Mouse (Mus musculus) liver, embryonic 12.5 days (tissue): ENCODE results near the gene Ikzf3. TPM values are rescaled to one million over a fixed set of nuclear protein-coding genes. Genes with fewer than 3 reads are reported as not detected.

Source experiments
- ATAC-seq: fragments of 200-750 bp; cut with Nextera tagmentation; 2 replicates; pipeline ENCODE4 v1.8.0; 2017; ENCODE audit warnings: moderate number of reproducible peaks, mild to moderate bottlenecking, moderate library complexity
- H3K27ac ChIP-seq: fragments of 300-500 bp; sonication (generic); 2 replicates; pipeline ENCODE4 v1.5.1; 2016; ENCODE audit warnings: mild to moderate bottlenecking
- H3K27me3 ChIP-seq: fragments of 300-500 bp; sonication (generic); replicated peaks from 2 replicates; pipeline ENCODE4 v1.6.1; 2016; ENCODE audit warnings: mild to moderate bottlenecking, moderate library complexity
- H3K36me3 ChIP-seq: fragments of 300-500 bp; sonication (generic); 2 replicates; pipeline ENCODE4 v1.6.1; 2016; ENCODE audit warnings: mild to moderate bottlenecking, moderate library complexity
- H3K4me1 ChIP-seq: fragments of 300-500 bp; sonication (generic); 2 replicates; pipeline ENCODE4 v1.6.1; 2016
- H3K4me2 ChIP-seq: fragments of 300-500 bp; sonication (generic); 2 replicates; pipeline ENCODE4 v1.6.1; 2016; ENCODE audit warnings: mild to moderate bottlenecking, moderate library complexity
- H3K4me3 ChIP-seq: fragments of 300-500 bp; sonication (generic); 2 replicates; pipeline ENCODE4 v1.5.1; 2016; ENCODE audit warnings: mild to moderate bottlenecking, moderate library complexity
- H3K9ac ChIP-seq: fragments of 300-500 bp; sonication (generic); 2 replicates; pipeline ENCODE4 v1.6.1; 2016; ENCODE audit warnings: mild to moderate bottlenecking, moderate library complexity
- H3K9me3 ChIP-seq: fragments of 300-500 bp; sonication (generic); replicated peaks from 2 replicates; pipeline ENCODE4 v1.6.1; 2016; ENCODE audit warnings: mild to moderate bottlenecking, moderate library complexity
- WGBS: fragments of 180-500 bp; shearing (Covaris S2); methylation state at CpG from one replicate; pipeline ENCODE4 v1.1.7; 2016; ENCODE audit not compliant: insufficient replicate concordance; 5-methylcytosine and 5-hydroxymethylcytosine counted together
- polyA plus RNA-seq: library from polyadenylated mRNA; unstranded; fragments of >200 nt; fragmentation: Nextera tagmentation; extraction: Ambion mirVana; gene quantifications from 2 replicates; pipeline ENCODE4 v1.2.1, GENCODE M21; 2016

The Ikzf3 gene
- polyA plus RNA-seq, 1 experiment from 2014 or later, result 0.12 TPM

- Histone ChIP-seq H3K9ac (no peak overlapping the region), H3K4me3 (no peak overlapping the region), H3K36me3 (no peaks in the 10 kb centered on the region), H3K4me2 (no peak overlapping the region), H3K27ac (no peak overlapping the region), H3K27me3 (peaks cover 72% of the 10 kb centered on the region), H3K9me3 (no peaks in the 10 kb centered on the region), H3K4me1 (peaks cover 9% of the 10 kb centered on the region; the same call in 1 of the 2 replicates)
- 64% methylated on average over 1 of the region's 1 CpGs for WGBS
- no peak for ATAC-seq
Observed at GRCm38 (mm10) chr11:98543414-98543813, 2.4 kb downstream of the Ikzf3 start.

DNA sequence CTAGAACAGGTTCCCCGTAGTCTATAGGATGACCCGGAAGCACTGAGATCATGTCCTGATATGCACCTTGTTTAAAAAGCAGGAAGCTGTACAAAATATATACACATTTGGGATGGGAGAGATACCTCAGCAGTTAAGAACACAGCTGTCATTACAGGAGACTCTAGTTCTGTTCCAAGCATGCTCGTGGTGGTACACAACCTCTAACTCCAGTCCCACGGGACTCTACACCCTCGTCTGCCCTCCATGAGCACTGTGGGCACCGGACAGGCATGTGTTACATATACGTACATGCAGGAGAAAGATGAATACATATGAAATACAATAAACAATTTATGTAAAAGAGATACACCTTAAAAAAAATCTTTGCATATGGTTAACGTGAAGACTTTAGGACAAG is 3.3 kb downstream of the Ikzf3 start:
- no peak for ATAC-seq
- H3K9me3 ChIP-seq, result no peaks in the 10 kb centered on the region
- H3K9ac ChIP-seq, result no peak overlapping the region
- 57% methylated on average over 8 of the region's 8 CpGs for WGBS
- peaks cover 64% of the 10 kb centered on the region for H3K27me3 ChIP-seq
- no peak overlapping the region for H3K27ac ChIP-seq
- H3K4me2 ChIP-seq, result no peak overlapping the region
- no peaks in the 10 kb centered on the region for H3K36me3 ChIP-seq
- H3K4me3 ChIP-seq, result no peak overlapping the region
- peaks cover 9% of the 10 kb centered on the region; the same call in 1 of the 2 replicates for H3K4me1 ChIP-seq

- Histone ChIP-seq H3K4me1 (peaks cover 1% of the 10 kb centered on the region; the same call in 1 of the 2 replicates), H3K4me3 (no peak overlapping the region), H3K27me3 (peaks cover 41% of the 10 kb centered on the region), H3K9ac (no peak overlapping the region), H3K4me2 (no peak overlapping the region), H3K36me3 (no peaks in the 10 kb centered on the region), H3K27ac (no peak overlapping the region), H3K9me3 (no peaks in the 10 kb centered on the region)
- 68% methylated on average over 5 of the region's 5 CpGs for WGBS
- ATAC-seq, result no peak
Observed at GRCm38 (mm10) chr11:98540319-98540718, 5.5 kb downstream of the Ikzf3 start.

DNA sequence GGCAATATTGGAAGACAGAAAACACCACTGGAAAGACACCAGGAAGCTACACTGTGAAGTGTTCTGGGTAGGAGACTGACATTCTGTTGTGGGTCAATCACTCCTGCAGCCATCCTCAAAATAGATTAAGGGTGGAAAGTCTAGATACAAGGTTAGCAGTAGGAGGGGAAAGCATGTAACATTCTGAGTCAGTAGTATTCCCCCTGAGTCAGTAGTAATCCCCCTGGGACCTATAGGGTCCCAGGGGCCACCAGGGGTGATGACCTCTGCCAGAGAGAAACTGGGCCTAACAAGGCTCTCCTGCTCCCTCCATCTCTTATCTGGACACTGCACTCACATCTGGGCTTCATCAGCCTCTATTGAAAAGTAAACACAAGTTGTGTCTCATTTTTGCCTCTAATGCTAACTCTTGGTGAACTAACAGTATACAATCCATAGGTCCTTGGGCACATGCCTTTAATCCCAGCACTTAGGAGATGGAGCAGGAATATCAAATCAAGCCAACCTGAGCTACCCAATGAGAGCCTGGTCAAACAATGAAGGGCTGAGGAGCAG is 8.3 kb downstream of the Ikzf3 start:
- H3K27ac ChIP-seq, result no peak overlapping the region
- H3K27me3 ChIP-seq, result peaks cover 35% of the 10 kb centered on the region
- no peak overlapping the region for H3K9ac ChIP-seq
- no peak overlapping the region for H3K4me2 ChIP-seq
- no peaks in the 10 kb centered on the region for H3K9me3 ChIP-seq
- H3K4me3 ChIP-seq, result no peak overlapping the region
- no peaks in the 10 kb centered on the region for H3K36me3 ChIP-seq
- H3K4me1 ChIP-seq, result no peaks in the 10 kb centered on the region
- no peak for ATAC-seq

- Histone ChIP-seq H3K4me1 (no peaks in the 10 kb centered on the region), H3K4me3 (no peak overlapping the region), H3K9me3 (no peaks in the 10 kb centered on the region), H3K27me3 (peaks cover 20% of the 10 kb centered on the region; the same call in 1 of the 2 replicates), H3K4me2 (no peak overlapping the region), H3K36me3 (no peaks in the 10 kb centered on the region), H3K9ac (no peak overlapping the region), H3K27ac (no peak overlapping the region)
- WGBS, result 63% methylated on average over 10 of the region's 10 CpGs
- no peak for ATAC-seq
Observed at GRCm38 (mm10) chr11:98526824-98527461, 18.9 kb downstream of the Ikzf3 start.

DNA sequence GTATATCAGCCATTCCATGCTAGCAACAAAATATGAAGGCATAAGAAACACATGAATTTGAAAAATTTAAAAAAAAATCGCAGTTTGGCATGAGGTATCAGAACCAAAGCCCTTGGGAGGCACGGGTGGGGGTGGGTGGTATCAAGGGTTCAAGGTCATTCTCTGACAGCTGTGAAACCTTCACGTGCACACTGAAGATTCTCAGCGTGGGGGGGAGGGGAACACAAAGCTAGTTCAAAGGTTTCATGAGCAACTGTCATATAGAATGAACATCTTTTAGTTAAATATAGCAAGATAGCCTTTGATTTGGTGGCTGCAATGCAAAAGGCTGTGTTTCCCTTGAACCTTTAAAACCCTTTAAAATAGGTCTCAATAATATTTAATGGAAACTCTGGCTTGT is 20.7 kb downstream of the Ikzf3 start:
- no peak overlapping the region for H3K9ac ChIP-seq
- no peak overlapping the region for H3K4me2 ChIP-seq
- no peaks in the 10 kb centered on the region for H3K9me3 ChIP-seq
- 29% methylated on average over 4 of the region's 4 CpGs for WGBS
- peaks cover 24% of the 10 kb centered on the region; the same call in 1 of the 2 replicates for H3K27me3 ChIP-seq
- no peak overlapping the region for H3K27ac ChIP-seq
- no peaks in the 10 kb centered on the region for H3K36me3 ChIP-seq
- no peak overlapping the region for H3K4me3 ChIP-seq
- no peak for ATAC-seq
- H3K4me1 ChIP-seq, result no peaks in the 10 kb centered on the region

GRCm38 (mm10) chr11:98520468-98520867 is 25.4 kb downstream of the Ikzf3 start:
- no peak for ATAC-seq
- WGBS, result 58% methylated on average over 10 of the region's 10 CpGs
- Histone ChIP-seq H3K9ac (no peak overlapping the region), H3K27me3 (peaks cover 12% of the 10 kb centered on the region; the same call in 1 of the 2 replicates), H3K36me3 (no peaks in the 10 kb centered on the region), H3K4me1 (no peaks in the 10 kb centered on the region), H3K4me2 (no peak overlapping the region), H3K27ac (no peak overlapping the region), H3K9me3 (no peaks in the 10 kb centered on the region), H3K4me3 (no peak overlapping the region)

DNA sequence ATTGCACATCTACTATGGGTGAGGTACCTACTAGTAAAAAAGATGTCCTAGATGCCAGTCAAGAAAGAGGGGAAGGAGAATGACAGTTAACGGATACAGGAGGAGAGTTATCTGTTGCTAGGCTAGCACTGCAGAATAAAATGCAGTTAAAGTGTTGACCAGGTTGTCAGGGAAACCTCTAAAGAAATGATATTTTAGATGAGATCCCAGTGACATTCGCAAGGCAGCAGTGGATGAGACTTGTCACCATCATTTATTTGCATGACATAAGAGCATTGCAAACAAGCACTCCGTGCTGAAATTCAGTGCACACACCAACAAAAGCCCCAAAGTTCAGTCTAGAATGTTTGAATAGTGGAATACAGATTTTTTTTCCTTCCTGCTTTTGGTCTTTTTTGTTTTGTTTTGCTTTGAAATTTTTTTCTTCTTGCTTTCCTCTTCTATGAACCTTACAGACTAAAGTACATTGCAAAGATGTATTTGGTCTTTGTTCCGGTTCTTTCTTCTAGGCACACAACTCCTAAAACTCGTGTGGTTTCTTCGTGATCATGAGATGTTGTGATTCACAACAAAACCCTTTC is 32.4 kb downstream of the Ikzf3 start:
- Histone ChIP-seq H3K4me1 (no peaks in the 10 kb centered on the region), H3K9me3 (no peaks in the 10 kb centered on the region), H3K27ac (no peak overlapping the region), H3K36me3 (no peaks in the 10 kb centered on the region), H3K4me3 (no peak overlapping the region), H3K9ac (no peak overlapping the region), H3K4me2 (no peak overlapping the region), H3K27me3 (no peaks in the 10 kb centered on the region; the same call in 1 of the 2 replicates)
- no peak for ATAC-seq
- whole genome bisulfite sequencing, result 68% methylated on average over 6 of the region's 6 CpGs

- Histone ChIP-seq H3K9ac (no peak overlapping the region), H3K27me3 (no peaks in the 10 kb centered on the region; the same call in 1 of the 2 replicates), H3K27ac (no peak overlapping the region), H3K4me2 (no peak overlapping the region), H3K36me3 (no peaks in the 10 kb centered on the region), H3K9me3 (no peaks in the 10 kb centered on the region), H3K4me3 (no peak overlapping the region), H3K4me1 (no peaks in the 10 kb centered on the region)
- no peak for ATAC-seq
- WGBS, result 67% methylated on average over 13 of the region's 13 CpGs
Observed at GRCm38 (mm10) chr11:98512881-98513280, 33.0 kb downstream of the Ikzf3 start.

- H3K4me1 ChIP-seq, result no peaks in the 10 kb centered on the region
- H3K9ac ChIP-seq, result no peak overlapping the region
- H3K4me3 ChIP-seq, result no peak overlapping the region
- 63% methylated on average over 8 of the region's 8 CpGs for WGBS
- H3K27ac ChIP-seq, result no peak overlapping the region
- no peak for ATAC-seq
- no peaks in the 10 kb centered on the region for H3K9me3 ChIP-seq
- H3K27me3 ChIP-seq, result no peaks in the 10 kb centered on the region
- no peaks in the 10 kb centered on the region for H3K36me3 ChIP-seq
- H3K4me2 ChIP-seq, result no peak overlapping the region
Observed at GRCm38 (mm10) chr11:98510125-98510524, 35.7 kb downstream of the Ikzf3 start.

GRCm38 (mm10) chr11:98509434-98509833 is 36.4 kb downstream of the Ikzf3 start:
- WGBS, result 61% methylated on average over 7 of the region's 7 CpGs
- no peak overlapping the region for H3K9ac ChIP-seq
- H3K36me3 ChIP-seq, result no peaks in the 10 kb centered on the region
- no peak overlapping the region for H3K4me3 ChIP-seq
- no peaks in the 10 kb centered on the region for H3K9me3 ChIP-seq
- no peak overlapping the region for H3K27ac ChIP-seq
- no peak overlapping the region for H3K4me2 ChIP-seq
- H3K4me1 ChIP-seq, result no peaks in the 10 kb centered on the region
- H3K27me3 ChIP-seq, result no peaks in the 10 kb centered on the region
- no peak for ATAC-seq

- no peaks in the 10 kb centered on the region for H3K4me1 ChIP-seq
- WGBS, result 60% methylated on average over 3 of the region's 3 CpGs
Observed at GRCm38 (mm10) chr11:98504926-98505325, 40.9 kb downstream of the Ikzf3 start.

More at GRCm38 (mm10) chr11:98504926-98505325, 40.9 kb downstream of the Ikzf3 start:
- H3K4me2 ChIP-seq, result no peak overlapping the region
- no peak overlapping the region for H3K4me3 ChIP-seq
- H3K9me3 ChIP-seq, result no peaks in the 10 kb centered on the region
- ATAC-seq, result no peak
- H3K27me3 ChIP-seq, result peaks cover 4% of the 10 kb centered on the region
- no peak overlapping the region for H3K27ac ChIP-seq
- H3K36me3 ChIP-seq, result no peaks in the 10 kb centered on the region
- no peak overlapping the region for H3K9ac ChIP-seq
